Mouse (Mus musculus): ENCODE measurements around the gene Sstr2. TPM values are rescaled to one million over a fixed set of nuclear protein-coding genes. Genes with fewer than 3 reads are reported as not detected.

Gene Sstr2
- polyA plus RNA-seq (2017; shearing (Covaris generic)), result 0.59 TPM

GRCm38 (mm10) chr11:113618672-113619419 lies at the start of gene Sstr2:
Sstr2 (plus strand) TSS chr11:113619342.

DNA sequence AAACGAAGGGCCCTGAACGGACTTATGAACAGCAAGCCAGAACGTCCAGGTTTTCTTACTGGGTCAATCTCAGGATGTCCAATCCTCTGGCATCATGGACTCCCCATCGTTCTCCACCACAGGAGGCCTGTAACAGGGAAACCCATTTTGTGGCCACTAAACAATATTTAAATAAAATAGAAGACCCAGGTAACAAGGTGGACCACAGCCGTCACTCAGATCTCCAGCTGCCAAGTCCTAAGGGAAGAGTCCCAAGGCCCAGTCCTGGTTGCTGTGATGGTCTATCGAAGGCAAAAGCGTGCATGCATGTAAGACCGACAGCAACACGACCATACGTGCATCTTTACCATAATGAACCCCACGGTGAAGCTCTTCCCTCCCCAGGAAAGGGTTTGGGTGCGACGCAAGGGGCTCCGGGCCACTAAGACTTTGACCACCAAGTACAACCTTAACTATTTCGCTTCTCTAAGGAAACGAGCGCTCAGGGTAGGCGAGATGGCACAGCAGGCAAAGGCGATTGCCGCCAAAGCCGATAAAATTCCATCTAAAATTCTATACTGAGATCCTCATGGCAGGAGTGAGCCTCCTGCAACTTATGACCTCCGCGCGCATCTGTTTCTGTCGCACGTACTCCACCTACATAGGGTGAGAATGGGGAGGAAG lies 29.7 kb downstream of the Sstr2 start, which contains the start of gene Cog1:
Gene Cog1, plus strand, starts transcription at position 480 of the 663 bp plus-strand sequence.

DNA sequence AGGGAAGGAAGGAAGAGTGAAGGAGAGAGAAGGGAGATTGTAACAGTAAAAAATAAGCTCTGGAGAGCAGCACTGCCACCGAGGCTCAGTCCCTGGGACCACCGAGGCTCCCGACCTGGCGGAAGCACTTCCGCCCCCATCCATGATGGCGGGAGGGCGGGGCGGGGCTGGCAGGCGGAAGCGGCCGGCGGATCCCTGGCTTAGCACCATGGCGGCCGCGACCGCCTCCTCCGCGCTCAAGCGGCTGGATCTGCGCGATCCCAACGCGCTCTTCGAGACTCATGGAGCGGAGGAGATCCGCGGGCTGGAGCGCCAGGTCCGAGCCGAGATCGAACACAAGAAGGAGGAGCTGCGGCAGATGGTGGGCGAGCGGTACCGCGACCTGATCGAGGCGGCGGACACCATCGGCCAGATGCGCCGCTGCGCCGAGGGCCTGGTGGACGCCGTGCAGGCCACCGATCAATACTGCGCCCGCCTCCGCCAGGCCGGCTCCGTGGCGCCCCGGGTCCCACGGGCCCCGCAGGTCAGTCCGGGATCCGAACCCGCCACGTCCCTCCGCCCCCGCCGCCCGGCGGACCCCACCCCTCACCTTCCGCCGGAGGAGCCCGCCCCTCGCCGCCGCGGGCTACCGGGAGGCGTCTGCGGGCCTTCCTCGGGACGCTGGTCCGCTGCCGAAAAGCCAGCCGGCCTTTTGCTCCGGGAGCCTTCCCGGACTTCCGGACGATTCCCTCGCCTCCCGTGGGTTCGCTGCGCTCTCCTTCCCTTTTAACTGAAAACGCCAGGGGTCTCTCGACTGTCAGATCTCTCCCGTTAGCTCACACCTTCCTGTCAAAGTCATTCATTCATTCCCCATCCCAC lies 30.4 kb downstream of the Sstr2 start, which contains the start of gene Slc39a11:
Gene Slc39a11, minus strand, starts transcription at position 727 of the 858 bp plus-strand sequence.

Other genes starting within 250 kb of the Sstr2 start
- gene Cog1, start 29.8 kb downstream of the Sstr2 start, polyA plus RNA-seq (2017; shearing (Covaris generic)), result 39.8 TPM
- gene Slc39a11, start 30.7 kb downstream of the Sstr2 start, polyA plus RNA-seq (2017; shearing (Covaris generic)), result 36.2 TPM
- gene Fam104a, start 64.8 kb downstream of the Sstr2 start, polyA plus RNA-seq (2017; shearing (Covaris generic)), result 40.1 TPM
- 11.0 TPM for gene D11Wsu47e, start 65.1 kb downstream of the Sstr2 start, polyA plus RNA-seq (2017; shearing (Covaris generic))
- not detected for gene Cpsf4l, start 90.7 kb downstream of the Sstr2 start, polyA plus RNA-seq (2017; shearing (Covaris generic))
- gene Cdc42ep4, start 132.5 kb downstream of the Sstr2 start, polyA plus RNA-seq (2017; shearing (Covaris generic)), result 5.0 TPM

All from effector memory CD4-positive, alpha-beta T cell, adult 7 months (primary cell).